Mouse (Mus musculus) midbrain, embryonic 14.5 days (tissue): ENCODE measurements around the gene Cep164. TPM values are rescaled to one million over a fixed set of nuclear protein-coding genes. Genes with fewer than 3 reads are reported as not detected.

ENCODE experiments used
- ATAC-seq: fragments of 200-750 bp; cut with Nextera tagmentation; 2 replicates; pipeline ENCODE4 v1.8.0; 2017; ENCODE audit warnings: moderate number of reproducible peaks, moderate library complexity; ENCODE audit not compliant: low FRiP score, low TSS enrichment
- DNase-seq: peaks from one replicate; pipeline ENCODE4 v3.0.0-alpha.2; 2015
- H3K27ac ChIP-seq: fragments of 300-500 bp; sonication (generic); replicated peaks from 2 replicates; pipeline ENCODE4 v1.5.1; 2014; ENCODE audit warnings: mild to moderate bottlenecking, low read depth, low read length, moderate library complexity
- H3K27me3 ChIP-seq: fragments of 300-500 bp; sonication (generic); 2 replicates; pipeline ENCODE4 v1.6.1; 2014; ENCODE audit warnings: low read length, control low read depth, mixed read lengths; ENCODE audit not compliant: control insufficient read depth, insufficient read depth
- H3K36me3 ChIP-seq: fragments of 300-500 bp; sonication (generic); 2 replicates; pipeline ENCODE4 v1.6.1; 2014; ENCODE audit warnings: low read length, control low read depth; ENCODE audit not compliant: control insufficient read depth, insufficient read depth
- H3K4me1 ChIP-seq: fragments of 300-500 bp; sonication (generic); 2 replicates; pipeline ENCODE4 v1.6.1; 2014; ENCODE audit warnings: mild to moderate bottlenecking, antibody characterized with exemption, low read length, control low read depth; ENCODE audit not compliant: control insufficient read depth, insufficient read depth
- H3K4me2 ChIP-seq: fragments of 300-500 bp; sonication (generic); 2 replicates; pipeline ENCODE4 v1.6.1; 2014; ENCODE audit warnings: mild to moderate bottlenecking, low read length, moderate library complexity
- H3K4me3 ChIP-seq: fragments of 300-500 bp; sonication (generic); replicated peaks from 2 replicates; pipeline ENCODE4 v1.5.1; 2014; ENCODE audit warnings: low read depth, low read length
- H3K9ac ChIP-seq: fragments of 300-500 bp; sonication (generic); replicated peaks from 2 replicates; pipeline ENCODE4 v1.6.1; 2014; ENCODE audit warnings: mild to moderate bottlenecking, low read length, moderate library complexity
- H3K9me3 ChIP-seq: fragments of 300-500 bp; sonication (generic); 2 replicates; pipeline ENCODE4 v1.6.1; 2016; ENCODE audit warnings: low read length, control low read depth, mixed read lengths; ENCODE audit not compliant: control insufficient read depth
- WGBS: fragments of 180-500 bp; shearing (Covaris S2); extraction: QIAGEN DNeasy Blood & Tissue Kit; methylation state at CpG from one replicate; pipeline ENCODE4 v1.1.7; 2014; 5-methylcytosine and 5-hydroxymethylcytosine counted together
- polyA plus RNA-seq: library from polyadenylated mRNA; unstranded; fragments of >200 nt; fragmentation: Nextera tagmentation; extraction: Ambion mirVana; gene quantifications from 2 replicates; pipeline ENCODE4 v1.2.1, GENCODE M21; 2014

The Cep164 gene
- polyA plus RNA-seq, 1 experiment from 2014 or later, result 13.0 TPM

GRCm38 (mm10) chr9:45841458-45841857 is 13.0 kb upstream of the Cep164 start:
- ATAC-seq, result no peak
- no peak overlapping the region for H3K27ac ChIP-seq
- H3K9ac ChIP-seq, result no peak overlapping the region
- H3K27me3 ChIP-seq, result no peaks in the 10 kb centered on the region
- WGBS, result 85% methylated on average over 6 of the region's 6 CpGs
- H3K4me2 ChIP-seq, result peak overlapping the region; percentile 78
- no peaks in the 10 kb centered on the region for H3K9me3 ChIP-seq
- H3K36me3 ChIP-seq, result no peaks in the 10 kb centered on the region
- H3K4me3 ChIP-seq, result no peak overlapping the region
- peaks cover 31% of the 10 kb centered on the region for H3K4me1 ChIP-seq
- no peak for DNase-seq

GRCm38 (mm10) chr9:45840331-45840730 is 11.8 kb upstream of the Cep164 start:
- H3K27ac ChIP-seq, result no peak overlapping the region
- H3K4me1 ChIP-seq, result peaks cover 31% of the 10 kb centered on the region
- ATAC-seq (no peak), DNase-seq (no peak)
- WGBS, result 79% methylated on average over 5 of the region's 5 CpGs
- peak overlapping the region; percentile 55; the same call in 1 of the 2 replicates for H3K4me3 ChIP-seq
- peak overlapping the region; percentile 63; the same call in 1 of the 2 replicates for H3K9ac ChIP-seq
- no peaks in the 10 kb centered on the region for H3K27me3 ChIP-seq
- peak overlapping the region; percentile 78 for H3K4me2 ChIP-seq
- no peaks in the 10 kb centered on the region for H3K9me3 ChIP-seq
- H3K36me3 ChIP-seq, result no peaks in the 10 kb centered on the region

- Histone ChIP-seq H3K9ac (peak overlapping the region; percentile 63; the same call in 1 of the 2 replicates), H3K36me3 (no peaks in the 10 kb centered on the region), H3K9me3 (no peaks in the 10 kb centered on the region), H3K27ac (no peak overlapping the region), H3K4me3 (peak overlapping the region; percentile 55), H3K4me2 (peak overlapping the region; percentile 78), H3K27me3 (no peaks in the 10 kb centered on the region), H3K4me1 (peaks cover 31% of the 10 kb centered on the region)
- DNase-seq, result no peak
- WGBS, result 74% methylated on average over 7 of the region's 7 CpGs
- ATAC-seq, result no peak
Observed at GRCm38 (mm10) chr9:45839982-45840300, 11.4 kb upstream of the Cep164 start.

GRCm38 (mm10) chr9:45839139-45839981 is 10.9 kb upstream of the Cep164 start:
- no peaks in the 10 kb centered on the region for H3K27me3 ChIP-seq
- no peak overlapping the region for H3K27ac ChIP-seq
- ATAC-seq, result no peak
- H3K4me1 ChIP-seq, result peaks cover 31% of the 10 kb centered on the region
- H3K4me3 ChIP-seq, result peak overlapping the region; percentile 55
- no peaks in the 10 kb centered on the region for H3K9me3 ChIP-seq
- peak overlapping the region; percentile 63 for H3K9ac ChIP-seq
- 14% methylated on average over 17 of the region's 17 CpGs for WGBS
- no peaks in the 10 kb centered on the region for H3K36me3 ChIP-seq
- DNase-seq, result peak; percentile 7
- peak overlapping the region; percentile 78 for H3K4me2 ChIP-seq

- DNase-seq (peak; percentile 95), ATAC-seq (peak; percentile 83)
- WGBS, result under 1% methylated on average over 40 of the region's 40 CpGs
- Histone ChIP-seq H3K36me3 (no peaks in the 10 kb centered on the region), H3K9me3 (no peaks in the 10 kb centered on the region), H3K27me3 (no peaks in the 10 kb centered on the region), H3K4me1 (peaks cover 31% of the 10 kb centered on the region), H3K27ac (peak within 1 kb of the TSS; percentile 80), H3K9ac (peak within 1 kb of the TSS; percentile 63), H3K4me3 (peak within 1 kb of the TSS; percentile 55), H3K4me2 (peak within 1 kb of the TSS; percentile 78)
Observed at GRCm38 (mm10) chr9:45838434-45839138, 10.1 kb upstream of the Cep164 start, which contains the start of gene Bace1. Gene Bace1, plus strand, starts transcription at chr9:45838580.

GRCm38 (mm10) chr9:45838069-45838433 is 9.6 kb upstream of the Cep164 start:
- Histone ChIP-seq H3K4me3 (peak overlapping the region; percentile 55), H3K4me1 (peaks cover 31% of the 10 kb centered on the region), H3K27me3 (no peaks in the 10 kb centered on the region), H3K27ac (no peak overlapping the region), H3K36me3 (no peaks in the 10 kb centered on the region), H3K9me3 (no peaks in the 10 kb centered on the region), H3K4me2 (peak overlapping the region; percentile 78), H3K9ac (no peak overlapping the region)
- no peak; the same call in none of the 2 replicates for ATAC-seq
- 14% methylated on average over 4 of the region's 4 CpGs for WGBS
- no peak for DNase-seq

- H3K27ac ChIP-seq, result no peak overlapping the region
- no peaks in the 10 kb centered on the region for H3K27me3 ChIP-seq
- no peaks in the 10 kb centered on the region for H3K36me3 ChIP-seq
- H3K4me3 ChIP-seq, result no peak overlapping the region
- H3K4me1 ChIP-seq, result no peaks in the 10 kb centered on the region
- no peak overlapping the region for H3K4me2 ChIP-seq
- peaks cover 3% of the 10 kb centered on the region; the same call in 1 of the 2 replicates for H3K9me3 ChIP-seq
- no peak overlapping the region for H3K9ac ChIP-seq
- WGBS, result 80% methylated on average over 2 of the region's 2 CpGs
- ATAC-seq, result no peak
- no peak for DNase-seq
Observed at GRCm38 (mm10) chr9:45833461-45833860, 5.0 kb upstream of the Cep164 start.

- ATAC-seq, result no peak
- DNase-seq, result no peak
- Histone ChIP-seq H3K9ac (no peak overlapping the region), H3K9me3 (peaks cover 3% of the 10 kb centered on the region; the same call in 1 of the 2 replicates), H3K36me3 (no peaks in the 10 kb centered on the region), H3K27ac (no peak overlapping the region), H3K4me3 (no peak overlapping the region), H3K4me1 (no peaks in the 10 kb centered on the region), H3K4me2 (no peak overlapping the region), H3K27me3 (no peaks in the 10 kb centered on the region)
- WGBS, result 93% methylated on average over 2 of the region's 2 CpGs
Observed at GRCm38 (mm10) chr9:45832898-45833297, 4.4 kb upstream of the Cep164 start.
